Mouse (Mus musculus): ENCODE results near the gene Pbxip1. TPM values are rescaled to one million over a fixed set of nuclear protein-coding genes. Genes with fewer than 3 reads are reported as not detected.

Gene Pbxip1
- 15.7 and 18.4 TPM in 2 replicates for polyA plus RNA-seq (2015; fragmentation: Nextera tagmentation; extraction: Ambion mirVana)

- H3K9me3 ChIP-seq = no peaks in the 10 kb centered on the region
- H3K27ac ChIP-seq = no peak within 1 kb of the TSS
- 5% methylated on average over 16 of the region's 16 CpGs for WGBS
- peak within 1 kb of the TSS; percentile 39 for H3K4me2 ChIP-seq
- H3K4me1 ChIP-seq = peaks cover 21% of the 10 kb centered on the region
- peak within 1 kb of the TSS; percentile 32 for H3K4me3 ChIP-seq
- H3K36me3 ChIP-seq (replicated peaks) = peaks cover 15% of the 10 kb centered on the region; the same call in 1 of the 2 replicates
- H3K9ac ChIP-seq = 0 out of 2 replicates have a peak within 1 kb of the TSS, but pooled peaks have one; percentile 15
- no peaks in the 10 kb centered on the region for H3K27me3 ChIP-seq (replicated peaks)
- peak; percentile 41; the same call in 1 of the 2 replicates for ATAC-seq (replicated peaks)
Measured at GRCm38 (mm10) chr3:89436176-89437113, at the start of gene Pbxip1. TSS of gene Pbxip1 (plus strand) at chr3:89436706.

GRCm38 (mm10) chr3:89387632-89388031, 48.9 kb upstream of the Pbxip1 start:
- ATAC-seq (replicated peaks) = no peak
- Histone ChIP-seq H3K27ac (no peak overlapping the region), H3K9me3 (no peaks in the 10 kb centered on the region), H3K4me1 (peaks cover 30% of the 10 kb centered on the region), H3K9ac (no peak overlapping the region), H3K4me3 (no peak overlapping the region), H3K4me2 (no peak overlapping the region), H3K36me3 (replicated peaks) (no peaks in the 10 kb centered on the region), H3K27me3 (replicated peaks) (peaks cover 4% of the 10 kb centered on the region)
- WGBS = 76% methylated on average over 11 of the region's 11 CpGs

DNA sequence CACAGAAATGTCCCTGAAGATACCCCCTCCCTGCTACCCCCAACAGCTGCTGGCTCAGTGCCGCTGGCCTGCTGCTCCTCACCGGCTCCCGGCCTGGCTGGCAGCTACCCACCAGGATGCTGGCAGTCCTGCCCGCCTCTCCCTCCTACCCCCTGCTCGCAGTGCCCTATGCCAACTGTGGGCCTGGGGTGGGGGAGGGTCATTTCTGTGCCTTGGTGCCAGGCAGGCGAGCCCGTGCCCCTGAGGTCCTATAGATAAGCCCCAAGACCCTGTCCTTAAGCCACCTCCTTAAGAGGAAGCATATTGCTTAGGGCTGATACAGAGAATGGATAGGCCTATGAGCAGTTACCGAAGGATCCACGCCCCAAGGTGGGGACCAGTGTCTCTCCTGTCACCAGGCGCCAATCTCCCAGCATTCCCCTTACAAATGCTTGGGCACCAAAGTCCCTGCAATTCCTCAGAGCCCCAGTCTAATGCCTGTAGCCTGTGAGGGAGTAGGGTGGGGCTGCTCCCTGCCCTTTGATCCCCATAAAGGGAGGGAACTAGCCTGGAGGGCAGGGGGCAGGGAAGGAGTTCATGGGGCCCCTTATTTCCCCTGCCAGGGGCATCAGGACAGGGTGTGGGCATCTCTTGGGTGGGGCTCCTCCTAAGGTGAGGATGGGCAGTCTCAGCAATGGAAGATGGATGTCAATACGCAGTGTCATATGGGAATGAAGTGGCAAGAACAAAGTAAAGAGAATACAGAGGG, 48.2 kb upstream of the Pbxip1 start:
- no peak overlapping the region for H3K4me2 ChIP-seq
- H3K9me3 ChIP-seq = no peaks in the 10 kb centered on the region
- peaks cover 36% of the 10 kb centered on the region for H3K4me1 ChIP-seq
- ATAC-seq (replicated peaks) = peak; percentile 6; the same call in 1 of the 2 replicates
- H3K4me3 ChIP-seq = no peak overlapping the region
- no peak overlapping the region for H3K27ac ChIP-seq
- H3K27me3 ChIP-seq (replicated peaks) = peaks cover 8% of the 10 kb centered on the region
- H3K9ac ChIP-seq = no peak overlapping the region
- H3K36me3 ChIP-seq (replicated peaks) = no peaks in the 10 kb centered on the region
- 70% methylated on average over 11 of the region's 11 CpGs for WGBS

DNA sequence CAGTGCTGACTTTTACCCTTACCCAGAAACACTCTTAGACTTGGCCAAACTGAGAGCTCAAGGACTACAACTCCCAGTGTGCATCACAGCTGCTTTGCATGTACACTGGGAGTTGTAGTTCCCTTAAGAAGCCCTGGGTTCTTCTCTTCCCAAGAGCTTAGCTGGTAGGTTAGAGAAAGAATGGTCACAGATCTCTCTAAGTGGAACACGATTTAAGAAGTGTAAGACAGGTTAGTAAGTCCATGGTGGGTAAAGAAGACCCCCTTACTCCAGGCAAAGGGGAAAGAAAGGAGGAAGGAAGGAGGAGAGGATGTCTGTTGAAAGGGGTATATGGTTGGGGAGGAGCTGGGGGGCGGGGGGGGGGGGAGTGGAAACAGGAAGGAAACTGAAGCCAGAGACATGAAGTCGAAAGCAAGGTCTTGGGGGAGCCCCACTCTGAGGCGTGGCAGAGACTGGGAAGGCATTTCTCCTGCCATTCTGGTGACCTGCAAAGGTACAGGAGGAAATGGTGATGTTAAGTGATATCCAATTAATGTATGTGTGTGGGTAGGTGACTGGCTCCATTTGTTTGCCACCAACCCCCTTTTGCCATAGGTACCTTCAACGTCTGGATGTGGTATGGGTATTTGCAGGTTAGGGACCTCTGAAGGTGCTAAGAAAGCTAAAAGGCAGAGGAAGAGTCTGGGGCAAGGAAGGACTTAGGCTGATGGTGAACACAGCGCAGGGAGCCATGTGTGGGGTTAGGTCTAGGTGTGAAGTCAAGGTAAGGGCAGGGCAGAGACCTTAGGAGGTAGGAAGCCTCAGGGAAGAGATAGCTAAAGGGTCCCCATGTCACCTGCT, 47.4 kb upstream of the Pbxip1 start:
- 71% methylated on average over 5 of the region's 6 CpGs for WGBS
- peak; percentile 21; the same call in 1 of the 2 replicates for ATAC-seq (replicated peaks)

DNA sequence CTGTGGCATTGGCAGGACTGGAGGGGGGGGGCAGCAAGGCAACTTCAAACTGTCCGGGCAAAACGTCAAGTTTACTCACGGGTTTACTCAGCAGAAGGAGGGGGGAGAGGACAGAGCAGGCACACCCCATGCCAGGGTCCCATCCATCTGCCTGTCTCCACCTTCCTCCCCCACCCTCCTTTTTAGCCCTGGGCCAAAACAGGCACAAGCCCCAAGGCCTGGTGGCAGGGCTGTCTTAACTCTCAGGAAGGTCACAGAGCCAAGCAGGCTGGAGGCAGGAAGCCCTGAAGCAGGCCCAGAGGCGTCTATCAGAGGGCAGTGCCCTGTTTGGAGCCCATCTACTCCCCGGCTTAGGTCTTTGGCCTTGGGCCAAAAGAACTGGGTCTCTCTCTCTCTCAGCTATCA, 46.4 kb upstream of the Pbxip1 start:
- H3K4me1 ChIP-seq = peaks cover 49% of the 10 kb centered on the region

More for the DNA sequence above, 47.4 kb upstream of the Pbxip1 start:
- H3K9me3 ChIP-seq = no peaks in the 10 kb centered on the region
- no peaks in the 10 kb centered on the region for H3K36me3 ChIP-seq (replicated peaks)
- no peak overlapping the region for H3K4me2 ChIP-seq
- no peak overlapping the region for H3K27ac ChIP-seq
- no peak overlapping the region for H3K4me3 ChIP-seq
- no peak overlapping the region for H3K9ac ChIP-seq
- peaks cover 8% of the 10 kb centered on the region for H3K27me3 ChIP-seq (replicated peaks)
- peaks cover 44% of the 10 kb centered on the region for H3K4me1 ChIP-seq

DNA sequence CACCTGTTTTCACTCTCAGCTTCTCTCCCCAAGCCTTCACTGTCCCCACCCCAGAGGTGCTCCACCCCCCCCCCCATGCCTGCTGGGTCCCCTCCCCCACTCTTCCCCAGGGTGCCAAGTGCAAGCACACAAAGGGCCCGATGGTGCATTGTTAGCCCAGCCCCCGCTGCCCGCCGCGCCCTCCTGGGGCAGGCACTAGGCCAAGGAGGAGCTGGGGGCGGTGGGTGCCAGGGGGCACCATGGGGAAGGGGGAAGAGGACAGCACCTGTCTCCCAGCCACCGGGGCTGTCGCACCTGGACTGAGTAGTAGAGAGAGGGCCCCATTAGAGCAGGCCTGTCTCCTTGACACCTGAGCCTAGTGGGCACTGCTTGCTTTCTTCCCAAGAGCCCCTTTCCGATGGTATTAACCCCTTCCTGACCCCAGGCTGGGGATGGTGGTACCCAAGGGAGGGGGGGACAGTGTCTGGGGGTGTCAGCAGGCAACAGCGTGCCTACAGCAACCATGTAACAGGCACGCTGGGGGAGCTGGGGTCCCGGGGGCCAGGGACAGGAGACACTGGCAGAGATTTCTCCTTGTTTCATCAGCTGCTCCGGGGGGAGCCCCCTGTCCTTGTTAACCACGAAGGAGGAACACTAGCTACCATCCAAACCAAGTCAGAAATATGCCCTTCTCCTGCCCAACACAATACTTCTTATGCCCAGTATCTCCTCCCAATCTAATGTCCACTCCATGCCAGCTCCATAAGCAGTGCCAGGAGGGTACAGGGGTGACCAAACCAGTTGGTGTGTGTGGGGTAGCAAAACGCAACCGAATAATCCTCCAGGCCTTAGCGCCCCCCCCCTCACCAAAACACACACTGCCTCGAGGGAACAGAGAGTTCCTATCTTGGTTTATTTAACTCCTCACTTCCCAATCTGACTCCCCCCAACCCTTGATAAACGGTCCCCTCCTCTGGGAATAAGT, 45.5 kb upstream of the Pbxip1 start:
- H3K9me3 ChIP-seq = no peaks in the 10 kb centered on the region
- peak overlapping the region; percentile 100 for H3K4me2 ChIP-seq
- ATAC-seq (replicated peaks) = no peak
- H3K27ac ChIP-seq = no peak overlapping the region
- H3K4me3 ChIP-seq = peak overlapping the region; percentile 46
- peak overlapping the region; percentile 51 for H3K9ac ChIP-seq
- peaks cover 17% of the 10 kb centered on the region for H3K27me3 ChIP-seq (replicated peaks)
- no peaks in the 10 kb centered on the region for H3K36me3 ChIP-seq (replicated peaks)
- 10% methylated on average over 19 of the region's 19 CpGs for WGBS
- H3K4me1 ChIP-seq = peaks cover 57% of the 10 kb centered on the region

More for the DNA sequence above, 46.4 kb upstream of the Pbxip1 start:
- Histone ChIP-seq H3K27me3 (replicated peaks) (peaks cover 11% of the 10 kb centered on the region), H3K36me3 (replicated peaks) (no peaks in the 10 kb centered on the region), H3K4me3 (no peak overlapping the region), H3K27ac (no peak overlapping the region), H3K9ac (no peak overlapping the region), H3K9me3 (no peaks in the 10 kb centered on the region), H3K4me2 (no peak overlapping the region)
- ATAC-seq (replicated peaks) = no peak
- WGBS = 54% methylated on average over 5 of the region's 5 CpGs

DNA sequence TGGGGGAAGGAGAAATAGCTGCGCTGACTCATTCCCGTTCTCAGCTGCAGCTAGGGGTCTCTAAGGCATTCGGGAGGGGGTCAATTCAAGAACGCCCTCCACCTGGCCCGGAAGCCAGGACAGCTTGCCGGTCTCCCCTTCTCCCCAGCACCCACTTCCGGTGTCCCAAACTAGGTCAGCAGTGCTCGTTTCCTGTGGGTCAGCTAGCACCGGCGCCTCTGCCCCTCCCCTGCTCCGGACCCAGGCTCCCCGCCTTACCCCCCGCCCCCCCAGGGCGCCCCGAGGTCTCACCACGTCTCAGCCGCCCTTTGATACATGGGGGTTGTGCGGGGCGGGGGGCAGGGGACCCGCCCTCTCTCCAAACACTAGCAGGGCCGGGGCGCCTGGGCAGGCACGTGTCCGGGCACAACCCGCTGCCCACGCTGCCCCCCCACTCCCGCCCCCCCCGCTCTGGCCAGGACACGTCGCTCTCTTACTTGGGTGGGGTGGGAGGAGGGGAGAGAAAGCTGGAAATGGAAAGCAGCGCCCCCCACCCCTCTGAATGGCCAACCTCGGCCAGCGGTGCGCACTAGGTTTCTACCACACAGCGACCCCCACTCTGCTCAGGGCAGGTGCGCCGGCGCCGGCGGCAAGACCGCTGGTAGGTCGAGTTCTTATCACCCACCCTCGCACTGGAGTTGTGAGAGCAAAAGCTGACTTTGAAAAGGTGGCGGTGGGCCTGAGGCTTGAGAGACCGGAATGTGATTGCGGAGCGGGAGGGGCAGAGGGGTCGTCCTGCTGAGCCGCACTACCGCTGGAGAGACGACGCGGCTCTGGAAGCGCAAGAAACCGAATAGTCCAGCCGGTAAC, 44.6 kb upstream of the Pbxip1 start:
- under 1% methylated on average over 53 of the region's 56 CpGs for WGBS
- Histone ChIP-seq H3K9me3 (no peaks in the 10 kb centered on the region), H3K27ac (no peak overlapping the region), H3K4me2 (peak overlapping the region; percentile 100), H3K36me3 (replicated peaks) (no peaks in the 10 kb centered on the region), H3K9ac (peak overlapping the region; percentile 51), H3K4me3 (peak overlapping the region; percentile 46), H3K27me3 (replicated peaks) (peaks cover 24% of the 10 kb centered on the region), H3K4me1 (peaks cover 67% of the 10 kb centered on the region)
- ATAC-seq (replicated peaks) = no peak

DNA sequence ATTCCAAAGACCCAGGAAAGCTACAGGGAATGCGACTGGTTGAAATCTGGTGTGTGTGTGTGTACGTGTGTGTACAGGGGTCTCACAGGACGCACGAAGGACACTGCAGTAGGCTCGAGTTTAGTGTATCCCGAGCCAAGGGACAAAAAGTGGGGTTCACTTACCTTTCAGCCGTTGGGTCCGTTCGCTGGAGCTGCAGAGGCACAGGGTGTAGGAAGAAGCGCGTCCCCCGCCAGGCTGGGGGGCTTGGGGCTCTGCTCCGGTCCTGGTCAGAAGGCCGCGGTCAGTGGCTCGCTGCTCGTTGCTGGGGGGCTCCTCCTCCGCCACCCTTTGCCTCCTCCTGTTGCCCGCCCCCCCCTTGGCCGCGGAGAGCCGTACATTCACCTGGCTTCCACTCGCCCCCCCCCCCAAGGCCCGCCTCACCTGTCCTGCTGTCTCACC, 43.6 kb upstream of the Pbxip1 start:
- Histone ChIP-seq H3K36me3 (replicated peaks) (no peaks in the 10 kb centered on the region), H3K4me2 (peak overlapping the region; percentile 100), H3K9me3 (no peaks in the 10 kb centered on the region), H3K4me3 (peak overlapping the region; percentile 46), H3K9ac (peak overlapping the region; percentile 51; the same call in 1 of the 2 replicates), H3K4me1 (peaks cover 67% of the 10 kb centered on the region), H3K27ac (no peak overlapping the region), H3K27me3 (replicated peaks) (peaks cover 24% of the 10 kb centered on the region)
- ATAC-seq (replicated peaks) = no peak
- 0% methylated on average over 20 of the region's 24 CpGs for WGBS

- Histone ChIP-seq H3K4me1 (peaks cover 67% of the 10 kb centered on the region), H3K4me3 (peak overlapping the region; percentile 46), H3K36me3 (replicated peaks) (no peaks in the 10 kb centered on the region), H3K27ac (peak overlapping the region; percentile 40), H3K9me3 (no peaks in the 10 kb centered on the region), H3K4me2 (peak overlapping the region; percentile 100), H3K27me3 (replicated peaks) (peaks cover 24% of the 10 kb centered on the region), H3K9ac (peak overlapping the region; percentile 25)
- WGBS = under 1% methylated on average over 15 of the region's 15 CpGs
- ATAC-seq (replicated peaks) = peak; percentile 92
Measured at GRCm38 (mm10) chr3:89393605-89394004, 42.9 kb upstream of the Pbxip1 start.

Data from midbrain, embryonic 15.5 days (tissue).